Mouse (Mus musculus) stomach, postnatal 0 days (tissue): ENCODE results near the gene Arntl. TPM values are rescaled to one million over a fixed set of nuclear protein-coding genes. Genes with fewer than 3 reads are reported as not detected.
A peak's percentile ranks its signal among the peaks of the same experiment; 100 is the strongest.

ENCODE experiments used
- ATAC-seq: fragments of 200-750 bp; cut with Nextera tagmentation; 2 replicates; pipeline ENCODE4 v1.8.0; 2017; ENCODE audit not compliant: low FRiP score, low TSS enrichment
- DNase-seq: peaks from one replicate; pipeline ENCODE4 v3.0.0-alpha.2; 2016; ENCODE audit warnings: low spot score
- H3K27ac ChIP-seq: fragments of 300-500 bp; sonication (generic); replicated peaks from 2 replicates; pipeline ENCODE4 v1.5.1; 2014; ENCODE audit warnings: mild to moderate bottlenecking, control low read depth
- H3K27me3 ChIP-seq: fragments of 300-500 bp; sonication (generic); 2 replicates; pipeline ENCODE4 v1.6.1; 2014; ENCODE audit warnings: low read length; ENCODE audit not compliant: control insufficient read depth, insufficient read depth
- H3K36me3 ChIP-seq: fragments of 300-500 bp; sonication (generic); 2 replicates; pipeline ENCODE4 v1.6.1; 2014; ENCODE audit warnings: low read length, mixed read lengths; ENCODE audit not compliant: control insufficient read depth, insufficient read depth
- H3K4me1 ChIP-seq: fragments of 300-500 bp; sonication (generic); replicated peaks from 2 replicates; pipeline ENCODE4 v1.6.1; 2014; ENCODE audit warnings: antibody characterized with exemption; ENCODE audit not compliant: control insufficient read depth, insufficient read depth
- H3K4me2 ChIP-seq: fragments of 300-500 bp; sonication (generic); replicated peaks from 2 replicates; pipeline ENCODE4 v1.6.1; 2014; ENCODE audit warnings: low read depth, mild to moderate bottlenecking, control low read depth, moderate library complexity
- H3K4me3 ChIP-seq: fragments of 300-500 bp; sonication (generic); 2 replicates; pipeline ENCODE4 v1.5.1; 2014; ENCODE audit warnings: low read depth, low read length, control low read depth
- H3K9ac ChIP-seq: fragments of 300-500 bp; sonication (generic); 2 replicates; pipeline ENCODE4 v1.6.1; 2014; ENCODE audit warnings: mild to moderate bottlenecking, low read length, control low read depth, mixed read lengths
- H3K9me3 ChIP-seq: fragments of 300-500 bp; sonication (generic); 2 replicates; pipeline ENCODE4 v1.6.1; 2016; ENCODE audit warnings: low read length; ENCODE audit not compliant: control insufficient read depth
- CTCF ChIP-seq: IDR thresholded peaks from 2 replicates; pipeline ENCODE4 v1.5.1; 2016; ENCODE audit warnings: antibody characterized with exemption, low read depth, mild to moderate bottlenecking, moderate library complexity
- EP300 ChIP-seq: optimal IDR thresholded peaks from 2 replicates; pipeline ENCODE3; 2016; ENCODE audit warnings: antibody characterized with exemption
- WGBS: fragments of 180-500 bp; shearing (Covaris S2); extraction: QIAGEN DNeasy Blood & Tissue Kit; methylation state at CpG from one replicate; pipeline ENCODE4 v1.1.7; 2014; 5-methylcytosine and 5-hydroxymethylcytosine counted together
- polyA plus RNA-seq: library from polyadenylated mRNA; unstranded; fragments of >200 nt; fragmentation: Nextera tagmentation; extraction: Ambion mirVana; gene quantifications from 2 replicates; pipeline ENCODE4 v1.2.1, GENCODE M21; 2015

The Arntl gene
- polyA plus RNA-seq, 1 experiment from 2014 or later = 6.6 TPM

GRCm38 (mm10) chr7:113197161-113197775 lies 10.0 kb upstream of the Arntl start:
- no peak overlapping the region; the same call in 1 of the 2 replicates for H3K4me2 ChIP-seq
- peak; percentile 67 for ATAC-seq

GRCm38 (mm10) chr7:113201584-113201983 lies 5.7 kb upstream of the Arntl start:
- 36% methylated on average over 3 of the region's 3 CpGs for WGBS

More at GRCm38 (mm10) chr7:113197161-113197775, 10.0 kb upstream of the Arntl start:
- WGBS = 18% methylated on average over 10 of the region's 10 CpGs
- Histone ChIP-seq H3K27ac (0 out of 2 replicates have a peak overlapping the region, but pooled peaks have one; percentile 13), H3K36me3 (no peaks in the 10 kb centered on the region), H3K27me3 (no peaks in the 10 kb centered on the region), H3K9ac (no peak overlapping the region), H3K4me1 (no peaks in the 10 kb centered on the region; the same call in 1 of the 2 replicates), H3K9me3 (no peaks in the 10 kb centered on the region), H3K4me3 (no peak overlapping the region)
- DNase-seq = peak; percentile 42
- TF ChIP-seq EP300 (no peak), CTCF (no peak)

GRCm38 (mm10) chr7:113207471-113208387 lies 464 bp downstream of the Arntl start:
- Histone ChIP-seq H3K9me3 (no peaks in the 10 kb centered on the region), H3K9ac (peak overlapping the region; percentile 79), H3K27ac (peak overlapping the region; percentile 93), H3K36me3 (no peaks in the 10 kb centered on the region), H3K4me3 (peak overlapping the region; percentile 71), H3K4me2 (peak overlapping the region; percentile 70), H3K4me1 (peaks cover 2% of the 10 kb centered on the region; the same call in 1 of the 2 replicates), H3K27me3 (no peaks in the 10 kb centered on the region)
- TF ChIP-seq CTCF (no peak), EP300 (no peak)
- WGBS = under 1% methylated on average over 84 of the region's 98 CpGs
- DNase-seq (peak; percentile 79), ATAC-seq (peak; percentile 74)

More at GRCm38 (mm10) chr7:113201584-113201983, 5.7 kb upstream of the Arntl start:
- H3K4me3 ChIP-seq = no peak overlapping the region
- no peaks in the 10 kb centered on the region for H3K36me3 ChIP-seq
- no peak for DNase-seq
- H3K9ac ChIP-seq = no peak overlapping the region
- no peak overlapping the region for H3K4me2 ChIP-seq
- H3K4me1 ChIP-seq = no peaks in the 10 kb centered on the region
- no peaks in the 10 kb centered on the region for H3K27me3 ChIP-seq
- no peak for ATAC-seq
- no peaks in the 10 kb centered on the region for H3K9me3 ChIP-seq
- TF ChIP-seq EP300 (no peak), CTCF (no peak)
- H3K27ac ChIP-seq = no peak overlapping the region

- Histone ChIP-seq H3K4me3 (peak overlapping the region; percentile 71), H3K9ac (peak overlapping the region; percentile 79), H3K27ac (no peak overlapping the region; the same call in 1 of the 2 replicates), H3K27me3 (no peaks in the 10 kb centered on the region), H3K4me2 (peak overlapping the region; percentile 70), H3K9me3 (no peaks in the 10 kb centered on the region), H3K4me1 (peaks cover 2% of the 10 kb centered on the region; the same call in 1 of the 2 replicates), H3K36me3 (no peaks in the 10 kb centered on the region)
- WGBS = 5% methylated on average over 19 of the region's 19 CpGs
- TF ChIP-seq CTCF (no peak), EP300 (no peak)
- no peak for DNase-seq
- no peak for ATAC-seq
Observed at GRCm38 (mm10) chr7:113208388-113208753, 1.1 kb downstream of the Arntl start.

GRCm38 (mm10) chr7:113210441-113210840 lies 3.2 kb downstream of the Arntl start:
- no peak overlapping the region for H3K27ac ChIP-seq
- 33% methylated on average over 4 of the region's 4 CpGs for WGBS
- no peaks in the 10 kb centered on the region for H3K9me3 ChIP-seq
- no peak overlapping the region for H3K9ac ChIP-seq
- H3K27me3 ChIP-seq = no peaks in the 10 kb centered on the region
- no peak overlapping the region for H3K4me3 ChIP-seq
- ATAC-seq (no peak), DNase-seq (no peak)
- H3K36me3 ChIP-seq = no peaks in the 10 kb centered on the region
- TF ChIP-seq CTCF (no peak), EP300 (no peak)
- no peak overlapping the region for H3K4me2 ChIP-seq
- H3K4me1 ChIP-seq = peaks cover 2% of the 10 kb centered on the region; the same call in 1 of the 2 replicates
